Mouse (Mus musculus): ENCODE data around the gene D17Wsu92e.
A peak's percentile ranks its signal among the peaks of the same experiment; 100 is the strongest.

The D17Wsu92e gene

DNA sequence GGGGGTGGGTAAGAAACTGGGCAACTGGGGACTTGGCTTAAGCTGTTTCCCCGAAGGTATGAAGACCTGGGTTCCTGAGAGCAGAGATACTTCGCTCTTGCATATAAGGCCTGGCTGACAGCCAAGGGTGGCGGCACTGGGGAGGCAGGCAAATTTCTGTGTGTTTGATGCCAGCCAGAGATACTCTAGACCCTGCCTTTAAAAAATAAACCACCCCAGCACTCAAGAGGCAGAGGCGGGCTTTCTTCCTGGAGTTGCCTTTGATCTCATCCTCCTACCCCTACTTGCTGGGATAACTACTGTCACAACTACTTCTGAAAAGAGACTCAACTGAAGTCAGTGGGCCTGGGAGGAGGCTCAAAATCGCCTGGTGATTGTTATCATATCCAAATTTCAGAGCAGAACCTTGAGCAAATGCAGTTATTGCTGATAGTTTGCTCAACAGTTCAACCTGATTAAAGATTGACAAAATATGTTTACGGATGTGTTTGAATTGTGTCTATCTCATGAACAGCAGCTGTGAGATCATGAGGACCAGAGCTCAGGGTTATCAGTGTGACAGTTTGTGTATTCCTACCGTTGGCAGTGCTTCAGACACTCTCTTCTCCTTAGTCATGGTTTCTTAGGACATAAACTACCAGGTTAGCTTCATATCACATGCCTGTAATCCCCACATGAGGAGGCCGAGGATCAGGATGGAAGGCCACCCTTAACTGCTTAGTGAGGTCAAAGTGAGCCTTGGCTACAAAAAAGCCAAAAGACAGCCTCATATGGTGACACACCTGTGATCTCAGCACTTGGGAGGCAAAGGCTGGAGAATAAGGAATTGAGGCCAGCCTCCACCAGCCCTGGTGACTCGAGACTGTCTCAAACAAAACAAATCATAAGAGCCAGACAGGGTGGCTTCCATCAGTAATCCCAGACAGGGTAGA is 1.2 kb upstream of the D17Wsu92e start:
- no peak for DNase-seq (ENCODE audit: low spot score in 2 of 2)

DNA sequence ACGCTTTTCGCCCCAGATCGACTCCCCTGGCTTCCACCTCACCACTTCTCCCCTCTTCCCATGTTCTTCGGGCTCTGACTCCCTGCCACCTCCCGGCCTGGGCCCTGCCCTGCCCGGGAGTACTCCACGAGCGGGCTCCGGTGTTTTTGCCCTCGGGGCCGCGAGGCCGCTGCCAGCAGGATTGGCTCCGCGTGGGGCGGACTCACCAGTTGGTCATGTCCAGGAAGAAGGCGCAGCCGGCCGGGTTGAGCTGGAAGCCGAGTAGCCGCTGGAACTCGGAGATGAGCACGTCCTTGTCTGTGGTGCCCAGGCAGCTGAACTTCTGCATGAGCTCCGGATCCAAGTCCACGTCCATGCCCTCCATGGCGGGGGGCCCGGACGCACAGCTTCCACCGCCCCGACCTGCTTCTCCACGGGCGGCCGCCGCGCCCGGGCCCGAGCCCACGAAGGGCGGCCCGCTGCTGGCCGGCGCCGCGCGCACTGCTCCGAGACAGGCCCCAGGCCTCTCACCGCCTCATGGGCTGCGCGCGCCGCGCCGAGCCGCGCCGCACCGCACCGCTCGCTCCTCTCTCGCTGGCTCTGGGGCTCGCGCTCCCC is 379 bp downstream of the D17Wsu92e start:
- DNase-seq (ENCODE audit: low spot score in 2 of 2): peak; percentile 43 to 50

DNA sequence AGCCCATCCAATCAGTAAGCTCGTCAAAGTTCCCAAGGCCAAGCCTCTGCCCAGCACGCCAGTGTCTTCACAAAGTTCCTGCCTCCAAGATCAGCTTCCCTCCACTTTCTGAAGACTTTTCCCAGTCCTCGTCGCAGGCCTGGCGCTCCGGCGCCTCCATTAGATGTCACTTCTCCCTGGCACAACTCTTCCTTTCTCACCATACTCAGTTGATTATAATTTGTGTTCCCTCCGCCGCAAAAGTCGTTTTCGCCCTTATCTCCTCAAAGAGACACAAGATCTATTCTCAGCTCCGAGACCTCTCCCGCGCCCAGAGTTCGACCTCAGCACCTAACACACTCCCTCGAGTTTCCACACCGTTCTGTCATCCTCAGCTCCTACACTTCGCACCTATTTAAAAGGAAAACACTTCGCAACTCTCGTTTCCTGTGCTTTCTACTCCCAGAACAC is 902 bp downstream of the D17Wsu92e start:
- DNase-seq (ENCODE audit: low spot score in 2 of 2): peak in 1 of 2 experiments; percentile 16

DNA sequence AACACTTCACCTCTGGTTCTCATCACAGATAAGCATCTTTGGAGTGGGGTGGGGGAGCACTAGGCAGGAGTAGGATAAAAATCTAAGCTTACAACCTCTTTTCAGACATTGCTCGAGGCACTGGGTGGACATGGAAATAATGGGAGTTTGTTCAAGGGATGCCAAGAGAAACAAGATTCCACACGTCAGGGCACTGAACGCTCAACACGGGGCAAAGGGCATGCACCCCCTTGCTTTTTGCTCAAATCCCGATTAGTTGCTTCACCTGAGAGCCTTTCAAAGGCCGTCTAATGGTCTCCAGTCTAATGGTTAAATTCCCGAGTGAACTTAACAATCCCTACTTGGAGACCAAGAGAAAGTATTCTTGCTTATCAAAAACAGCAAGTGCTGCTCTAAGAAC is 1.4 kb downstream of the D17Wsu92e start:
- DNase-seq (ENCODE audit: low spot score in 2 of 2): no peak

DNA sequence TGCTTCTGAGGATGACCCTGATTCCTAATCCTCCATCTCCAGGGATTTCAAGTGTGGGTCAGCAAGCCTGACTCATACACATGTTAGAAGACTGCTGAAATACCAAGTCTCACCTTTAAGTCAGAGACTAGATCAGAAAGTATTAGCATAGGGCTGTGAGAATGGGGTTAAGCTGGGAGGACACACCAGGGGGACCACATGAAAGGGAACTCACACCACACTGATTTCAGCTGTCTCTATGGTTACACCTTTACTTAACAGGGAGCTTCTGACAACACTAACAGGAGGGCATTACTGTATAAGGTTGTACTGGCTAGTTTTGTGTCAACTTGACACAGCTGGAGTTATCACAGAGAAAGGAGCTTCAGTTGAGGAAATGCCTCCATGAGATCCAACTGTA is 5.8 kb downstream of the D17Wsu92e start:
- DNase-seq (ENCODE audit: low spot score in 2 of 2): no peak

DNA sequence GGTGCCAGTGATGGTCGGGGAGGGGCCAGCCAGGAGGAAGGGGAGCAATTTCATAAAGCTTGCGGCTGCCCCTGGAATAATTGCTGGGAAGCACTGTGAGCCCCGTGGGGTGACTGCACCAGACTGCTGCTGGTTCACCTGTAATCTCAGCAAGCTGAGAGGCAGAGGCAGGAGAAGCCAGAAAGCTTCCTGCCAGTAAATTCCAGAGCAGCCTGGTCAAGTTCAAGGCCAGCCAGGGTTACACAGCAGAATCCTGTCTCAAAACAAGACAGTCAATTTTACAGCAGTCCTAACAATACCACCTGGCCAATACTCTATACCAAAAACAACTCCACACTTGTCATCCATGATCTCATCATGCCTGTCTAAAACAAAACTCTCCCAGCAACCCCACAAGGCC is 8.5 kb downstream of the D17Wsu92e start:
- DNase-seq (ENCODE audit: low spot score in 2 of 2): no peak

DNA sequence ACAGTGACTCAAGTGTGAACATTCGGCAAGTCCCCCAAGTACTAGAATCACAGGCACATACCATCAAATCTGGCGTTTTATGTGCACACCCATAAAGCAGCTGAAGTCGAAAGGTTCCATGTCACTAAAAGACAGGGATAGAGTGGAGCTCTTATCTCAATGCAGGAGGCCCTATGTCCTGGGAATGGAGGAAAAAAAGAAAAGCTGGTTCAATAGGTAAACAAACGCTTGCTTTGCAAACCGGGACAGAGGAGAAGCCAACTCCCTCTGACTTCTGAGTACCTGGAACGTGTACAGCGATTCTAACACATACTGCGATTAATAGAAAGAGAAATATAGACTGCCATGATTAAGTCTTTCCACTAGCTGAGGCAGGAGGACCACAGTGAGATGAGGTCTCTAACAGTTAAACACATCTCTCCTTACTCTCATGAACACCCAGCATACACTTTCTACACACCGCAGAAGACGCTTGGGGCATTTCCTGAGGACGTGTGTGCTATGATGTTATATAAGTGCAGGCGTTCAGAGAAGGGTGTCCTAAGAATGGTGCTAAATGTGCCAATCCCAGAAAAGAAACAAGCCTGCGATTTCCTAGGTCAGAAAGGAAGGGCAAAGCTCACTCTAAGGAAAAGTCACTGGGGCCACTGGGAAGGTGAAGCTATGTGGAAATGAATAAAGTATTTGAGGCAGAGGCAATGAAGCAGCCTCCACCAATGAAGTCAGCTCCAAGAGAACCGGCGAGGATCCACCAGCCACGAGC is 9.7 kb downstream of the D17Wsu92e start:
- DNase-seq (ENCODE audit: low spot score in 2 of 2): no peak

DNA sequence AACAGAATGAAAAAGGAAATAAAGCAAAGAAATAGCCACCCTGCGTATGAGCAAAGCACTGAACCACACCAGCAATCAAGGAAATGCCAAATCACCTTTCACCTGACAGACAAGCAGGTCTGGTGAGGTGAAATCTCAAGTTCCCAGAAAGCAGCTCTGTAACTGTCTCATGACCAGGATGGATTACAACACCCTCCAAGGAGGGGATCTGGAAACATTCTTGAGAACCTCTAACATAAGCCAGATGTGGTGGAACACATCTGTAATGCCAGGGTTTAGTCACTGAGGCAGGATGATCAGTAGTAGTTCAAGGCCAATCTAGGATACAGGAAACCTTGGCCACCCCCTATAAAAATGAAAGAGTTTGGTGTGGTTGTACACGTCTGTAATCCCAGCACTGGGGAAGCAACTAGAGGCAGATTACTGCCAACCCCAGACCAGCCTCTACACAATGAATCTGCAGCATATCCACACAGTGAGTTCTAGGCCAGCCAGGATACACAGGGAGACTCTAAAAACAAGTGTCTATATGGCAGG is 12.8 kb downstream of the D17Wsu92e start:
- DNase-seq (ENCODE audit: low spot score in 2 of 2): no peak

DNA sequence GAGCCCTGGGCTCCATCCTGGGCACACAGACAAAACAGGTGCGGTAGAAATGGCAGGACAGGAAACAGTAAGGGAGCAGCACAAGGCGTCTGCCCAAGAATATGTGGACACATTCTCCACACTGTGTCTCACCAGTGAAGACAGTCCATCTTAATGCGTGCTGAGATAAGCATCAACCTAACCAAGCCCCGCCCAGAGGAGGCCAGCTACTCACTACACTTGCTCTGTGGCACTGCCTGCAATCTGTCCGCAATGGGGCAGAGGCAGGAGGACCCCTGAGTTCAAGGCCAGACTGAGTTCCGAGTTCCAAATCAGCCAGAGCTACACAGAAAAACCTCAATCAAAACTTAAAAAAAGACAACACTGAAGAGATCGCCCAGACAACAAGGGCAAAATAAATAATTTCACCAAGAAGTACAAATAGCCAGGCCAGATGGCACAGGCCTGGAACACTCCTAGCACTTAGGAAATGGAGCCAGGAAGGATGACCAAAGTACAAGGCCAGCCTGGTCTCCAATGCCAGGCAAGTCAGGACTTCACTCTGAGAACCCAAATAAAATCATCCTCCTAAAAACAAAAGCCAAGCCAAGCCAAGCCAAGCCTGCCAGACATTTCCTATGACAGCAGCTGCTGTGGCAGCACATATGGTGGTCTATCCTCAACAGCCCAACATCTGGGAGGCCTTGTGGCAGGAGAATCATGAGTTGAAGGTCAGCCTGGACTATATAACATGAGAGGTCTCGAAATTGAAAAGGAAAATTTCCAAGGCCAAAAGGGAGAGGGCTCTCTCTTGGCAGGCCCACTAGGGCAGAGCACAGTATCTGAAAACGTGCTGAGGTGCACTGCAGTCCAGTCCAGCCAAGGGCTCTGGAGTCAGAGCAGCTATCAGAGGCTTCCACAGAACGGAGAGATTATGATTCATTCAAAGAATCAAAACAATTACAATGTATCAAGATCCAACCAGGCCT is 15.4 kb downstream of the D17Wsu92e start:
- DNase-seq (ENCODE audit: low spot score in 2 of 2): no peak

DNA sequence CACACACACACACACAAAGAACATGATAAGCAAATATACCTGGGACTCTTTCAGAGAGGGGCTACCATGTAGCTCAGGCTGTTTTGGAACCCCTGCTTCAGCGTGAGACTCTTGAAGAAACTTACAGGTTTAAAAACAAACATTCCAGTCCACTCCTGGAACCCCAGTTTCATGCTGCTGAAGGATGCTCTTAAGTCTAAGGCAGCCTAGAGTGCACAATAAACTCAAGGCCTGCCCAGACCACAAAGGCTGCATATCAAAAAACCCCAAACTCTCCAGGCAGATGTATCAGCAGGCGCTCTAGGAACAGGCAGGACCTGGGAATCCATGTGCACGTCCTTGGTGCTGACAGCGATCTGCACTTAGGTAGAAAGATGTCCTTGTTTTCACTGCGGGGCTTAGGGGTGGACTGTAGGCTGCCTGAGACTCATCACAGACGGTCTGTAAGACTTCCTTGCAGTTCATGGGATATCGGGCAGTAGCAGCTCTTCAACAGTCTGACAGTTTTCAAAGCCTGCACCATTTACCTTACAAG is 16.2 kb downstream of the D17Wsu92e start:
- DNase-seq (ENCODE audit: low spot score in 2 of 2): no peak

DNA sequence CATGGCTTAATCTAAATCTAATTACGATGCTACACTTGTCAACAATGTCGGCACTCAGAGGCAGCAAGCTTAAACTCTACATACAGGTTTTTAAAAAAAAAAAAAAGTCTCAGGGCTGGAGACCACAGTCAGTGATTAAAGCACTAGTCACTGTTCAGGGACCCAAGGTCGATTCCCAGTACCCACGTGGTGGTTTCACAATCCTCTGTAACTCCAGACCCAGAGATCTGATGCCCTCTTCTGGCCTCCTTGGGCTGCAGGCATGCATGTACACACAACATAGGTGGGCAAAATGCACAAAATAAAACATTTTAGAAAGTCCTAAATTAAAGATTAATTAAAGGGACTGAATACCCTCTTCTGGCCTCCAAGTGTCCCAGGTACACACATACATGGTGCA is 16.7 kb downstream of the D17Wsu92e start:
- no peak for DNase-seq (ENCODE audit: low spot score in 2 of 2)

DNA sequence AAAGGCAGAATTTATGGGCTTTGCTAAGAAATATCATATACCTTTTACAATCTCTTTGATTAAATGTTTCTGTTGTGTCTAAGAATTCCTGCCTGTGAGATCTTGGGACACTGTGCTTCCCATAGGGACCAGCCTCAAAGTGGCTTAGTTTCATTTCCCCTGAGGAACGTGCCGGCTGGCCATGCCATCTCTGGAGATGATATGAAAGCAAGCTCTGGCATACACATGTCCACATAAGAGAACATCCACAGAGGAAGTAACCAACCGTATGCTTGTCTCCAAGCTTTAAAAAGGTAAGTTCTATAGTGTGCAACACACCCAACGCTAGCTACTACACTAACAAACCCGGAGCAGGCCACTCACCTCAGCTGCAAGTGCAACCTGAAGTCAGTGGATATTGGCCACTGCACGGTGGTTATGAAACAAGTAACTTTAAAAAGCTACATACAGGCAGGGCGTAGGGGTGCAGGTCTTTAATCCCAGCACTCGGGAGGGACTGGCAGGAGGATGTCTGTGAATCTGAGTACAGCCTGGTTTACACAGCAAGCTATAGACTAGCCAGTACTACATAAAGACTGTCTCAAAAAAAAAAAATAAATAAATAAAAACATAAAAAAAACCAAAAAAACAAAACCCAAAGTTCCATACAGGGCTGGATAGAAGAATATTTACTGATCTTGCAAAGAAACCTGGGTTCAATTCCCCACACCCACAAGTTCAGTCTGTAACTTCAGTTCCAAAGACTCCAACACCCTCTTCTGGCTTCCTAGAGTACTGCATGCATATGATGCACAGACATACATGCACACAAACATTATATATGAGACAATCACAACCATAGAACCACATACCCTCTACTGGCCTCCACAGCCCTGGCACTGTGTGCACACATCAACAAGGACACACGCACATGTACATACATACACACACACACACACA is 19.5 kb downstream of the D17Wsu92e start:
- DNase-seq (ENCODE audit: low spot score in 2 of 2): no peak

DNA sequence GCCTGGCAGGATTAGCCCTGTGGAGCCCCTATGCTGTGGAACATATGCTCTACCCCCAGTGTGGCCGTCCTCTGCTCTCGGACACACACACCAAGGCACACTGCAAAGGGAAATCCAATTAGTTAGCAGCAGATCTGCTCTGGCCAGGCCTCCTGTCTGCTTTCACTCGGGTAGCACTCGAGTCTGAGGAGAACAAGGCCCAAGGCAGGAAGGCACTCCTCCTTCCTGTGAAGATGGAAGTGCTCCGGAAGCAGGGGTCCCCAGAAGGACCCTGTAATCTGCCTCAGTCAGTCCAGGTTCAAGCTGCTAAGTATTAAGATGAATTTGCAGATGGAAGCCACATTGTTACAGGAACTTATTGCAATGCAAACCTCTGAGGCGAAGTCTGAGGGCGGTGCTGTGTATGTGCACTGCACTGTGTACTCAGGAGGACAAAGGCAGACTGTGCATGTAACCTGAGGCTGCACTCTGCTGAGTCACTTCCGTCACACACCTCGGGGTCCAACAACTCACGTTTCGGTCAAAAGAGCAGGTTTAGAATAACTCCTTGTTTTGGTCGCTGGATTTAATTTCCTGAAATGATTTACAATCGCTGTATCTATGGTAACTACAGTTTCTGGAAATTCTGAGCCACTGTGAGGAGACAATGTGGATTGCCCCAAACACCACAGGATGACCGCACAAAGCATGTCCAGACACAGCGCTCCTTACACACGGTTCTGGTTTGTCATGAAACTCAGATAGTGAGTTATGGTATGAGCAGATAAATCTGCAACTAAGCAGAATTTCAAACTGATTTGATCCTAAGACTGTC is 20.5 kb downstream of the D17Wsu92e start:
- DNase-seq (ENCODE audit: low spot score in 2 of 2): no peak

DNA sequence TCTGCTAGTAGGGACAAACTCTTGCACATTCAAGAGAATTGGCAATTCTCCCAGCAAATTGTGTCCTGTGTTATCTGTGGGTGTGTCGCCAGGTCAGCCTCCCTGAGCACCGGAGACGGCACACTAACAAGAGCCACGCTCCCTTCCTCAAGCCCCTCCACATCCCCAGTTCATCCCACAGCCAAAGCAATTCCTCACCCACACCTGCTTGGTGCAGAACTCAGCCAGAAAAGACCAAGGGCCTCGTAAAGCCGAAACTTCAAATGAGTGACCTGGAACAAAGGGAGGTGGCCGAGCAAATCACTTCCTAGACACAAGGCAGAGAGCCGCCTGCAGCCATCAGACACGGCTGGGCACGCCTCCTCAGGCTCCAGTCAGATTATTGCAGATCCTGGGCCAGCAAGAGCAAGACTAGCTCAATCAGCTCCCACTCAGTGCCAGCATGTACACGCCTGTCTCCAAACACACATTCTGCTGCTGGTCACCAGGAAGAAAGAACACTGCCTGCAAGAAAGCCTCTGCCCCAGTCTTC is 23.0 kb downstream of the D17Wsu92e start:
- DNase-seq (ENCODE audit: low spot score in 2 of 2): no peak

DNA sequence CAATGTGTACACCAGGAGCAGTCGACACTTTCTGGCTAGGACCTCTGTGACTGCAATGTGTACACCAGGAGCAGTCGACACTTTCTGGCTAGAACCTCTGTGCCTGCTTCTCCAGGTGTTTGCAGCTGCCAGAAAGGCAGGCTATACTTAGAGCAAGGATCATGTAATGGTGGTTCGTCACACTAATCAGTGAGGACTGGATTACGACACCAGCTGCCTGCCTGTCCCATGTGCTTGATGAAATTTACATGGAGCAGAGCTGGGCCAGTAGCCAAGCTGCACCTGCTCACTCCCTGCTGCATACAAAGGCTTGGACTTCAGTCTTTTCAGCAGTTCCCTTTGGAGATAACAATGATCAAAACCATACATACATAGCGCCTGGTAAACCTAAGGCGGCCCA is 23.7 kb downstream of the D17Wsu92e start:
- DNase-seq (ENCODE audit: low spot score in 2 of 2): no peak

DNA sequence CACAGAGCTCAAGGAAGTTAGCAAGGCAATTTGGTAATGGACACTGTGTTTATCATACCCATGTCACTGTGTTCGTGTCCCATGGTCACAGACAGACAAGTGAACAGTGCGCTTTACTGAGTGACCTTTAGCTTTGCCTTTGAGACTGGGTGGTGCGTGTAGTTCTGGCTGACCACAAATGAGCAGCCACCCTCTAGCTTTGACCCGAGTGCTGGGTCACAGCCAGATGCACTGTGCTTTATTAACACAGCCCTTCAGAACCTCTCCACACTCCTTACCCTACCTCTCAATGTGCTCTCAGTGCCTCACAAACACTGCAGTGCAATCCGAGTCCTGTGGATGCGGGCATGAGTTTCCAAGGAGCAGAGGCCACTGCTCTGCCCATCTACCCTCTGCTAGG is 27.3 kb downstream of the D17Wsu92e start:
- DNase-seq (ENCODE audit: low spot score in 2 of 2): no peak

DNA sequence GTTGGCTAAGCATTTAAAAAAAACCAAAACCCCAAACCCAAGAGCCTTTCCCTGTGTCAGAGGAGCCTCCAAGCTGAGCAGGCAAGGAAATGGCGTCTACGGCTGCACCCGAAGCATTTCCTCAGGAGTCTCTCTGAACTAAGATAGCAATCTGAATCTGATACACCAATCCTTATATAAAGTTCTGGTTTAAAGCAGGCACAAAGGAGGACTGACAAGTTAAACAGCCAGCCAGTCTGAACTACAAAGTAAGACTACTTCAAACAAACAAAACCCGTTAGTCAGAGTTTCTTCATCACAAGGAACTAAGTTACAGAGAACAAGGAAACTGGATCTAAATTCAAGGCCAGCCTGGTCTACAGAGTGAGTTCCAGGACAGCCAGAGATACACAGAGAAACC is 27.9 kb downstream of the D17Wsu92e start:
- DNase-seq (ENCODE audit: low spot score in 2 of 2): no peak

DNA sequence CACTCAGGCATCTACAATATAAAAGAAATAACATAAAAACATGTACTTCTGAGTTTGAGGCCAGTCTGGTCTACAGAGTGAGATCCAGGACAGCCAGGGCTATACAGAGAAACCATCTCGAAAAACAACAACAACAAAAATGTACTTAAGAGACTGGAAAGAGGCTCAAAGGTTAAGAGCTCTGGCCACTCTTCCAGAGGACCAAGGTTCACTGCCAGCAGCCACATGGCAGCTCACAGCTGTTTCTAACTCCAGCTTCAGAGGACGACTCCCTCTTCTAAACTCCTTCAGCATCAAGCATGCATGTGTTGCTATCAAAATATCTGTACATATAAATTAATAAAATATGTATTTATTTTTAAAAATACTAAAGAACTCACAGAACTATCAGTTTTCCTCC is 28.9 kb downstream of the D17Wsu92e start:
- no peak for DNase-seq (ENCODE audit: low spot score in 2 of 2)

DNA sequence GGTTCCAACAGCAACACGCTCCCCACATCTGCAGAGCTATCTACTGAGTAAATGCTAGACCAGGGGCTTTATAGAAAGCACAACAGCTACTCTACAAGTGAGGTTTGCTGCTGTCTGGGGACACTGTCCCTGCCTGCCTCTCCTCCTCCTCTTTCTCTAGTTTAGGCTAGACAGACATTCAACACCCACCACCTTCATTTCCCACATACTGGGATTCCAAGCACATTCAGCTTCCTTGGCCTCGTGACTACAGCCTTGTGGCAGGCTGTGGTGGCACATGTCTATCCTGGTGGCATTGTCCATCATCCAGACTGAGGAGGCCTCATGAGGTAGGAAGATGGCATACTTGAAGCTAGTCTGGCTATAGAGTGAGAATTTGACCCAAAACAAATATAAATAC is 29.5 kb downstream of the D17Wsu92e start:
- DNase-seq (ENCODE audit: low spot score in 2 of 2): no peak

Data from frontal cortex, postnatal 14 days (tissue).